Mouse (Mus musculus): ENCODE results near the gene Abcg1. TPM values are rescaled to one million over a fixed set of nuclear protein-coding genes. Genes with fewer than 3 reads are reported as not detected.

Abcg1 gene
- total and polyA plus RNA-seq, 3 experiments: 2.2 to 4.6 (median 2.2) TPM

DNA sequence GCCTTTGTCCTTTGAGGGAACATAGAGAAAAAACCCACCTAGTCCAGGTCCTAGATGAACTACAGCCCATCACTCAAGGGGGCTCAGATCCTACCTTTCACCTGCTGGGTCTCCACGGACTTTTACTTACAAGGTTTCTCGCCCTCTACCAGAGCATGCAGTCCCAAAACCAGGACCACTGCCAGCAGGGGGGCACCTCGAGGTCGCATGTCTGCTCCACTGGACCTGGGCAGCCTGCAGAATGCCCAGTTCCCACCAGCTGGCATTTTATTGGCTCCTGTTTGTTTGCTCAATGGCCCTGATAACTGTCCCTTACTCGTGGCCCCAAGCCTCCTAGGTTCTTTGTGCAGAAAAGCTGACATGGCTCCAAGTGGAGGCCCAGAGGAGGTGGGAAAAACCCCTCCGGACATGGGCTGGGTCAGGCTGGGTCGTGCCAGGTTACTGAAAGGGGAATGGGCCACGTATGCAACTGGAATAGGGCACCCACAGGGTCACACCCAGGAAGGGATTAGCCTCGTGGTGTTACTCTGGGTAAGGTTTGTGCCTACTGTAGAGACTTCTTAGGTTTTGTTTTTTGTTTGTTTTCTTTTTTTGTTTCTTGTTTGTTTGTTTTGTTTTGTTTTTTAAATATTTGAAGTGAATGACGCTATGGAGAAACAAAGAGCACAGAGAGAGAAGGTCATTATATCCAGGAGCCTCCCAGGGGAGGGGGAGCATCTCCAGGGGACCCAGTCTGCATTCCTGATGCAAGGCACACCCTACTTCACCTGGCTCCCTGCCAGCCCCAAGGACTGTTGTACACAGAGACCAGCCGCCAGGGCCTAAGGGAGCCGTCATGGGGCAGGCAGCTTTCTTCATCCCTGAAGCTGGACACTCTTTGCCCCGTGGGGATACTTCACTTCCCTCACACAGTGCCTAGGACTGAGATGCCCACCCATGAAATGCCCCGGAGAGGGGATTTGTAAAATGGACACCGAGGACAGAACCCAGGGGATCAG is 86.9 kb downstream of the Abcg1 start, which contains the start of gene Tff2:
Gene Tff2, minus strand, starts transcription at position 243 of the 998 bp plus-strand sequence.
- dilution Hi-C loops (cut with MboI; ENCODE audit: extremely low pct_ligation_motif_present, extremely low pct_unique_long_range_greater_than_20kb, low sequenced_read_pairs) (no loop called here), in situ Hi-C loops (cut with MboI; ENCODE audit: low pct_ligation_motif_present, low pct_unique_long_range_greater_than_20kb, low sequenced_read_pairs) (loop anchor here (5.0 kb wide), 1 partner anchor 43 kb away; no protein-coding TSS in a partner anchor)
- TF ChIP-seq NRF1 (IDR thresholded peaks at IDR 0.05; ENCODE audit: low read depth, low read length) (no peak), TBP (conservative IDR thresholded peaks at IDR 0.05; ENCODE audit: low read depth, low read length) (no peak), EP300 (IDR thresholded peaks at IDR 0.05; ENCODE audit: low read length) (no peak), ZNF384 (IDR thresholded peaks at IDR 0.05; ENCODE audit: low read depth, low read length) (no peak), E2F4 (IDR thresholded peaks at IDR 0.05; ENCODE audit: insufficient replicate concordance, low read depth, low read length) (no peak), MAX (IDR thresholded peaks at IDR 0.05; ENCODE audit: low read length) (no peak), PAX5 (IDR thresholded peaks at IDR 0.05; ENCODE audit: low read length) (no peak), POLR2AphosphoS2 (IDR thresholded peaks at IDR 0.05; ENCODE audit: low read depth, low read length) (no peak), ELF1 (IDR thresholded peaks at IDR 0.05; ENCODE audit: low read depth, low read length) (no peak), JUN (IDR thresholded peaks at IDR 0.05; ENCODE audit: insufficient read depth, low read depth, low read length) (no peak), KAT2A (IDR thresholded peaks at IDR 0.05; ENCODE audit: insufficient replicate concordance, low read length) (no peak), SIN3A (IDR thresholded peaks at IDR 0.05; ENCODE audit: low read length) (no peak), MAFK (IDR thresholded peaks at IDR 0.05; ENCODE audit: insufficient replicate concordance, low read length) (no peak), USF2 (conservative IDR thresholded peaks at IDR 0.05; ENCODE audit: low read depth, low read length) (no peak), MXI1 (IDR thresholded peaks at IDR 0.05; ENCODE audit: low read depth, low read length) (no peak), USF1 (IDR thresholded peaks at IDR 0.05; ENCODE audit: low read depth, low read length) (no peak), CTCF (conservative IDR thresholded peaks at IDR 0.05 in 1 of 2, IDR thresholded peaks at IDR 0.05 in 1 of 2; ENCODE audit: low read depth in 2 of 2, low read length in 2 of 2) (no peak), ZKSCAN1 (IDR thresholded peaks at IDR 0.05; ENCODE audit: borderline replicate concordance, low read depth, low read length) (no peak), UBTF (IDR thresholded peaks at IDR 0.05; ENCODE audit: low read depth, low read length) (no peak)
- H3K9me3 ChIP-seq (replicated peaks; ENCODE audit: low read length): peaks cover 5% of the 10 kb centered on the region
- H3K4me1 ChIP-seq (ENCODE audit: control insufficient read depth in 1 of 2, insufficient read depth in 2 of 2): no peaks in the 10 kb centered on the region
- no peak within 1 kb of the TSS for H3K4me3 ChIP-seq (replicated peaks in 1 of 3; ENCODE audit: low read depth in 2 of 3, low read length in 2 of 3, poor library complexity in 1 of 3)
- DNase-seq (ENCODE audit: extremely low read depth): no peak
- H3K27me3 ChIP-seq (replicated peaks): peaks cover 60% of the 10 kb centered on the region
- H3K4me2 ChIP-seq (ENCODE audit: insufficient read depth, low read depth, poor library complexity, severe bottlenecking): no peak within 1 kb of the TSS
- no peak within 1 kb of the TSS for H3K9ac ChIP-seq (ENCODE audit: insufficient read depth, low read depth)
- no peaks in the 10 kb centered on the region for H3K79me2 ChIP-seq (replicated peaks; ENCODE audit: control insufficient read depth, extremely low read depth, insufficient read depth, poor library complexity, severe bottlenecking)
- H3K27ac ChIP-seq (ENCODE audit: insufficient read depth, low read depth): no peak within 1 kb of the TSS
- H3K36me3 ChIP-seq (replicated peaks in 1 of 2; ENCODE audit: control insufficient read depth in 1 of 2, insufficient read depth in 1 of 2, low read length in 1 of 2): no peaks in the 10 kb centered on the region

- dilution Hi-C loops (cut with MboI; ENCODE audit: extremely low pct_ligation_motif_present, extremely low pct_unique_long_range_greater_than_20kb, low sequenced_read_pairs): no loop called here
- in situ Hi-C loops (cut with MboI; ENCODE audit: low pct_ligation_motif_present, low pct_unique_long_range_greater_than_20kb, low sequenced_read_pairs): no loop called here
- no peak for DNase-seq (ENCODE audit: extremely low read depth)
- Histone ChIP-seq H3K36me3 (replicated peaks in 1 of 2; ENCODE audit: control insufficient read depth in 1 of 2, insufficient read depth in 1 of 2, low read length in 1 of 2) (no peaks in the 10 kb centered on the region), H3K9ac (ENCODE audit: insufficient read depth, low read depth) (no peak overlapping the region), H3K4me3 (replicated peaks in 1 of 3; ENCODE audit: low read depth in 2 of 3, low read length in 2 of 3, poor library complexity in 1 of 3) (no peak overlapping the region), H3K9me3 (replicated peaks; ENCODE audit: low read length) (peaks cover 5% of the 10 kb centered on the region), H3K4me1 (ENCODE audit: control insufficient read depth in 1 of 2, insufficient read depth in 2 of 2) (no peaks in the 10 kb centered on the region), H3K27ac (ENCODE audit: insufficient read depth, low read depth) (no peak overlapping the region), H3K79me2 (replicated peaks; ENCODE audit: control insufficient read depth, extremely low read depth, insufficient read depth, poor library complexity, severe bottlenecking) (no peaks in the 10 kb centered on the region), H3K27me3 (replicated peaks) (peaks cover 66% of the 10 kb centered on the region), H3K4me2 (ENCODE audit: insufficient read depth, low read depth, poor library complexity, severe bottlenecking) (no peak overlapping the region)
- TF ChIP-seq USF1 (IDR thresholded peaks at IDR 0.05; ENCODE audit: low read depth, low read length) (no peak), POLR2AphosphoS2 (IDR thresholded peaks at IDR 0.05; ENCODE audit: low read depth, low read length) (no peak), RAD21 (IDR thresholded peaks at IDR 0.05; ENCODE audit: low read depth, low read length) (no peak), CTCF (conservative IDR thresholded peaks at IDR 0.05 in 1 of 2, IDR thresholded peaks at IDR 0.05 in 1 of 2; ENCODE audit: low read depth in 2 of 2, low read length in 2 of 2) (no peak), POLR2A (IDR thresholded peaks at IDR 0.05; ENCODE audit: low read depth, low read length) (no peak), EP300 (IDR thresholded peaks at IDR 0.05; ENCODE audit: low read length) (no peak), ZKSCAN1 (IDR thresholded peaks at IDR 0.05; ENCODE audit: borderline replicate concordance, low read depth, low read length) (no peak), ELF1 (IDR thresholded peaks at IDR 0.05; ENCODE audit: low read depth, low read length) (no peak), HCFC1 (IDR thresholded peaks at IDR 0.05; ENCODE audit: low read depth, low read length) (no peak), NELFE (IDR thresholded peaks at IDR 0.05; ENCODE audit: low read depth, low read length) (no peak), MEF2A (IDR thresholded peaks at IDR 0.05; ENCODE audit: borderline replicate concordance, low read depth, low read length) (no peak), CHD2 (IDR thresholded peaks at IDR 0.05; ENCODE audit: low read length) (no peak), USF2 (conservative IDR thresholded peaks at IDR 0.05; ENCODE audit: low read depth, low read length) (no peak)
These were observed 88.5 kb downstream of the Abcg1 start for GRCm38 (mm10) chr17:31145998-31146397.

Measured in CH12.LX (cell line).